Mouse (Mus musculus): ENCODE measurements at regions not wholly inside any gene's neighbourhood (a gene's known extent, or its start where the extent isn't known, plus 50 kb on each side); places are given as distances from the start of the nearest gene placed in this dataset.

DNA sequence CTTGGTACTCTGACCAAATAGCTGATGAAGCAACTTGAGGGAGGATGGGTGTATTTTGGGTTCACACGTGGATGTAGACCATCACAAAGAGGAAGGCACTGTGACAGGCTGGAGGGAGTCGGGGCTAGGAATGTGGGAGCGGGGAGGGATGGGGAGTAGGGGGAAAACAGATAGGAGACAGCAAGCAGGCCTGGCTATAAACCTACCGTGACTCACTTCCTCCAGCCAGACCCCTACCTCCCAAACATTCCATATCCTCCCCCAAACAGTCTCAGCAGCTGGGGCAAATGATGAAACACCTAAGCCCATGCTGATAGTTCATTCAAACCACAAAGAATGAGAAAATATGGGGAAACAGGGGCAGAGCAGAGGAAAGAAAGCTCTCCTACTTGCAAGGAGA lies 91.1 kb upstream of the Sox4 start:
- no peak overlapping the region for H3K27ac ChIP-seq (ENCODE audit: low read depth, low read length)
- WGBS (ENCODE audit: insufficient replicate concordance), result 23% methylated on average over 4 of the region's 4 CpGs
- H3K9me3 ChIP-seq (replicated peaks; ENCODE audit: control insufficient read depth, low read length), result no peaks in the 10 kb centered on the region
- no peaks in the 10 kb centered on the region for H3K36me3 ChIP-seq (ENCODE audit: control insufficient read depth, insufficient read depth, low read length)
- H3K27me3 ChIP-seq (ENCODE audit: control insufficient read depth, insufficient read depth, low read length), result no peaks in the 10 kb centered on the region
- peaks cover 24% of the 10 kb centered on the region for H3K4me1 ChIP-seq (ENCODE audit: control insufficient read depth, insufficient read depth, low read length)
- ATAC-seq (replicated peaks; ENCODE audit: insufficient number of reproducible peaks, low FRiP score, low TSS enrichment), result no peak; the same call in 1 of the 2 replicates
- no peak overlapping the region for H3K4me3 ChIP-seq (ENCODE audit: low read depth, low read length)
- no peak overlapping the region for H3K4me2 ChIP-seq
- H3K9ac ChIP-seq (ENCODE audit: low read depth, low read length), result no peak overlapping the region

DNA sequence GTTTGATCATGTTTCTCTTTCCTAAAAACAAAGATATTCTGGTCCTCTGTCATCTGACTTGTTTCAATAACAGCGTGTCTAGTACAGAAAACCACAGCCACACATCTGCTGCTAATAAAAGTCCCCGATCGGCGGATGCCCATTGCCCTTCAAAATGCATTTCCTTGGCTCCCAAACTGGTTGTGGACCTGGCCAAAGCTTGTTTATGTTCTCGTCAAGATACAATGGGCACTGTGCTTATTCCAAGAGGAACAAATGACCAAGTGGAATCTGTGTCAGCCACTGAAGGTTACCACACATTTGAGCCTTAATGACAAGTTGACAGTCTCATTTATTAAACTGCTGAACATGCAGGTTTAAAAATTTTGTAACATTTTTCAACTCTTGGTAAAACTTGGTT lies 86.8 kb upstream of the Sox4 start:
- no peak for ATAC-seq (replicated peaks; ENCODE audit: insufficient number of reproducible peaks, low FRiP score, low TSS enrichment)
- WGBS (ENCODE audit: insufficient replicate concordance), result 86% methylated on average over 5 of the region's 5 CpGs
- no peak overlapping the region for H3K27ac ChIP-seq (ENCODE audit: low read depth, low read length)
- no peak overlapping the region for H3K4me3 ChIP-seq (ENCODE audit: low read depth, low read length)
- no peaks in the 10 kb centered on the region for H3K27me3 ChIP-seq (ENCODE audit: control insufficient read depth, insufficient read depth, low read length)
- no peak overlapping the region for H3K9ac ChIP-seq (ENCODE audit: low read depth, low read length)
- H3K4me2 ChIP-seq, result no peak overlapping the region
- H3K9me3 ChIP-seq (replicated peaks; ENCODE audit: control insufficient read depth, low read length), result no peaks in the 10 kb centered on the region
- peaks cover 12% of the 10 kb centered on the region for H3K4me1 ChIP-seq (ENCODE audit: control insufficient read depth, insufficient read depth, low read length)
- H3K36me3 ChIP-seq (ENCODE audit: control insufficient read depth, insufficient read depth, low read length), result no peaks in the 10 kb centered on the region

DNA sequence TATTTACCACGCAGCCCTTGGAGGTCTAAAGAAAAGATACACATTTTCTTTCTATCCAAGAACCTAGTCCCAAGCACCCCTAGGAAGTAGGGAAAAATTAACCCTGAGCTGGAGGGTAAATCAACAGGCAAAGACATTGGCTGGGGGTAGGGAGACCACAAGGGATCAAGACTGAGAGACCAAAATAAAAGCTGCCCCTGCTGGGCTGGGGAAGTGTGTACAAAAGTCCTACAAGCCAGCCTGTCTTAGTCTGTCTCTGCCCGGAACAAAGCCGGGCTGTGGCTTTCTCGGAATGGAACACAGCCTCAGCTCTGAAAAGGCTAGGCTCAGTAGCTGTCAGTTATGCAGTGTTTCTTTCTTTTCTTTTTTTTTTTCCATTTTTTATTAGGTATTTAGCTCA lies 81.4 kb upstream of the Sox4 start:
- no peak for ATAC-seq (replicated peaks; ENCODE audit: insufficient number of reproducible peaks, low FRiP score, low TSS enrichment)
- H3K9me3 ChIP-seq (replicated peaks; ENCODE audit: control insufficient read depth, low read length), result no peaks in the 10 kb centered on the region
- 78% methylated on average over 4 of the region's 4 CpGs for WGBS (ENCODE audit: insufficient replicate concordance)

DNA sequence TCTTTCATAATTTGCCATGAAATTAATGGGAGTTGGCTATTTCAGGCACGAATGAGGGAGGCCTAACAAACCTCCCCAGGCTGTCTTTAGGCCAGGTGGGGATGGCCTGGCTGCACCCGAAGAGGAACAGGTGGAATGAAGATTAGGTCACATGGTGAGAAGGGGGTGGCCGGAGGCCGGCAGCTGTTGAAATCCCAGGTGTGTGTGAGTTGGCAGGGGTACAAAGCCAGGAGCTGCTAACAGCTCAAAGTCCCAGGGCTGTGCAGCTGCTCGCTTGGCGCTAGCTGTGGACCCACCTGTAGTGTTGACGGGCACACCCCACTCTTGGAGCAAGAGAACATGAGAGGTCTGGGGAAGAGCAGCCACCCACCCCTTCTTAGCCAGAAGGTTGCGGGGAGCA lies 80.9 kb upstream of the Sox4 start:
- H3K9me3 ChIP-seq (replicated peaks; ENCODE audit: control insufficient read depth, low read length), result no peaks in the 10 kb centered on the region
- no peaks in the 10 kb centered on the region for H3K27me3 ChIP-seq (ENCODE audit: control insufficient read depth, insufficient read depth, low read length)
- no peak overlapping the region for H3K9ac ChIP-seq (ENCODE audit: low read depth, low read length)
- H3K4me2 ChIP-seq, result no peak overlapping the region
- 68% methylated on average over 8 of the region's 8 CpGs for WGBS (ENCODE audit: insufficient replicate concordance)
- no peak overlapping the region for H3K27ac ChIP-seq (ENCODE audit: low read depth, low read length)
- H3K4me1 ChIP-seq (ENCODE audit: control insufficient read depth, insufficient read depth, low read length), result no peaks in the 10 kb centered on the region
- H3K4me3 ChIP-seq (ENCODE audit: low read depth, low read length), result no peak overlapping the region
- ATAC-seq (replicated peaks; ENCODE audit: insufficient number of reproducible peaks, low FRiP score, low TSS enrichment), result no peak
- H3K36me3 ChIP-seq (ENCODE audit: control insufficient read depth, insufficient read depth, low read length), result no peaks in the 10 kb centered on the region

More for the DNA sequence above, 81.4 kb upstream of the Sox4 start:
- no peaks in the 10 kb centered on the region for H3K36me3 ChIP-seq (ENCODE audit: control insufficient read depth, insufficient read depth, low read length)
- no peaks in the 10 kb centered on the region for H3K27me3 ChIP-seq (ENCODE audit: control insufficient read depth, insufficient read depth, low read length)
- no peak overlapping the region for H3K9ac ChIP-seq (ENCODE audit: low read depth, low read length)
- no peaks in the 10 kb centered on the region for H3K4me1 ChIP-seq (ENCODE audit: control insufficient read depth, insufficient read depth, low read length)
- H3K4me2 ChIP-seq, result no peak overlapping the region
- H3K27ac ChIP-seq (ENCODE audit: low read depth, low read length), result no peak overlapping the region
- H3K4me3 ChIP-seq (ENCODE audit: low read depth, low read length), result no peak overlapping the region

DNA sequence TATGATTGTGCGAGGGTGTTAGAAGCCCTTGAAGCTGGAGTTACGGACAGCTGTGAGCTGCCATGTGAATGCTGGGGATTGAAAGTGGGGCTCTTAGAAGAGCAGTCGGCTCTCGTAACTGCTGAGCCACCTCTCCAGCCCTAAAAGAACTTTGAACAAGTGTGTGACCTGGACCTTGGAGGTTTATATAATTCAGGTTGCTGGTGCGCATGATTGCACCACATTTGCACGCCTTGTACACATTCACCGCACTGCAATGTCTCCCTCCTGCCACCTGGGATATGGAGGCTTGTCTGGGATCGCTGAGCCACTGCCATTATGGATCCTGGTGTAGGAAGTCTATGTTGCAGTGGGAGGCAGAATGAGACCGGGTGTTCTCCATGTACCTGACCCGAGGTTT lies 73.6 kb upstream of the Sox4 start:
- no peak for ATAC-seq (replicated peaks; ENCODE audit: insufficient number of reproducible peaks, low FRiP score, low TSS enrichment)
- no peak overlapping the region for H3K27ac ChIP-seq (ENCODE audit: low read depth, low read length)
- no peak overlapping the region for H3K4me2 ChIP-seq
- H3K4me1 ChIP-seq (ENCODE audit: control insufficient read depth, insufficient read depth, low read length), result no peaks in the 10 kb centered on the region
- H3K4me3 ChIP-seq (ENCODE audit: low read depth, low read length), result no peak overlapping the region
- no peaks in the 10 kb centered on the region for H3K36me3 ChIP-seq (ENCODE audit: control insufficient read depth, insufficient read depth, low read length)
- no peaks in the 10 kb centered on the region for H3K27me3 ChIP-seq (ENCODE audit: control insufficient read depth, insufficient read depth, low read length)
- 88% methylated on average over 10 of the region's 10 CpGs for WGBS (ENCODE audit: insufficient replicate concordance)
- H3K9me3 ChIP-seq (replicated peaks; ENCODE audit: control insufficient read depth, low read length), result no peaks in the 10 kb centered on the region
- H3K9ac ChIP-seq (ENCODE audit: low read depth, low read length), result no peak overlapping the region

DNA sequence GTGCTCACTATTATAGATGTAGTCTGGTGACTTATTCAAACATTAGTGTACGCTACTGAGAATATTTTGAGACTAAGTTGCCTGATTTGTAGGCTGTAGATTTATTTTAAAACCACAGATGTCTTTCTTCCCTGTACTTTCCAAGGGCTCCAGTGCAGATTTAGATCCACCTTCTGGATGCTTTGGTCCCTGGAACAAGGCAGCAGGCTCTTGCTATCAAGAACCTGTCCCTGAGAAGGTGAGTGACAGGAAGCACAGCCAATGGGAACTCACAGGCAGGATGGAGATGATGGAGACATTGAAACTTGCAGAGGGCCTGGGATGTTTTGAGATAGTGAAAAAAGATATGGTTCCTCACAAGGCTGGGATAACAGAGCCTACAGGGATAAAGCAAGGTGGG lies 70.0 kb upstream of the Sox4 start:
- H3K9ac ChIP-seq (ENCODE audit: low read depth, low read length), result no peak overlapping the region
- no peak overlapping the region for H3K27ac ChIP-seq (ENCODE audit: low read depth, low read length)
- H3K4me3 ChIP-seq (ENCODE audit: low read depth, low read length), result no peak overlapping the region
- WGBS (ENCODE audit: insufficient replicate concordance), result 91% methylated on average over 1 of the region's 1 CpGs
- H3K4me1 ChIP-seq (ENCODE audit: control insufficient read depth, insufficient read depth, low read length), result no peaks in the 10 kb centered on the region
- no peaks in the 10 kb centered on the region for H3K9me3 ChIP-seq (replicated peaks; ENCODE audit: control insufficient read depth, low read length)
- no peak for ATAC-seq (replicated peaks; ENCODE audit: insufficient number of reproducible peaks, low FRiP score, low TSS enrichment)
- no peak overlapping the region for H3K4me2 ChIP-seq
- no peaks in the 10 kb centered on the region for H3K27me3 ChIP-seq (ENCODE audit: control insufficient read depth, insufficient read depth, low read length)
- no peaks in the 10 kb centered on the region for H3K36me3 ChIP-seq (ENCODE audit: control insufficient read depth, insufficient read depth, low read length)

DNA sequence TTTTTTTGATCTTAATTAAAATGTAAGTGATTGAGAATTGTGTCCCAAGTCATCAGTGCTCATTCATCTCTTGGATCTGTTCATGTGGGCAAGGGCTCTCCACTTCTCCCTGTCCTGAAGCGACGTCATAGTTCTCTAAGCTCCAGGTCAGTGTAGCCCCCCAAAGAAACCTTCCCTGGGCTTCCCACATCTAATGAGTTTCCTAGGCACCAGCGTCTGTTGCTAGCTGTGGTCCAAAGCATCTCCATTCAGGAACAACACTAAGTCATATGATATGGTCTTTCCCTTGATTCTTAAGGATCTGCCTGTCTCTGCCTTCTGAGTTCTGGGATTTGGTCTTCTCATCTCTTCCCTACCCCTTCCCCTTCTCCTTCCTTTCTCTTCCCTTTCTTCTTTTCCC lies 66.3 kb upstream of the Sox4 start:
- Histone ChIP-seq H3K4me3 (ENCODE audit: low read depth, low read length) (no peak overlapping the region), H3K4me2 (no peak overlapping the region), H3K9ac (ENCODE audit: low read depth, low read length) (no peak overlapping the region), H3K36me3 (ENCODE audit: control insufficient read depth, insufficient read depth, low read length) (no peaks in the 10 kb centered on the region), H3K9me3 (replicated peaks; ENCODE audit: control insufficient read depth, low read length) (no peaks in the 10 kb centered on the region), H3K4me1 (ENCODE audit: control insufficient read depth, insufficient read depth, low read length) (0 out of 2 replicates have a peak, but pooled peaks cover 3% of the 10 kb centered on the region), H3K27me3 (ENCODE audit: control insufficient read depth, insufficient read depth, low read length) (no peaks in the 10 kb centered on the region), H3K27ac (ENCODE audit: low read depth, low read length) (no peak overlapping the region)
- WGBS (ENCODE audit: insufficient replicate concordance), result 91% methylated on average over 3 of the region's 3 CpGs
- ATAC-seq (replicated peaks; ENCODE audit: insufficient number of reproducible peaks, low FRiP score, low TSS enrichment), result no peak

DNA sequence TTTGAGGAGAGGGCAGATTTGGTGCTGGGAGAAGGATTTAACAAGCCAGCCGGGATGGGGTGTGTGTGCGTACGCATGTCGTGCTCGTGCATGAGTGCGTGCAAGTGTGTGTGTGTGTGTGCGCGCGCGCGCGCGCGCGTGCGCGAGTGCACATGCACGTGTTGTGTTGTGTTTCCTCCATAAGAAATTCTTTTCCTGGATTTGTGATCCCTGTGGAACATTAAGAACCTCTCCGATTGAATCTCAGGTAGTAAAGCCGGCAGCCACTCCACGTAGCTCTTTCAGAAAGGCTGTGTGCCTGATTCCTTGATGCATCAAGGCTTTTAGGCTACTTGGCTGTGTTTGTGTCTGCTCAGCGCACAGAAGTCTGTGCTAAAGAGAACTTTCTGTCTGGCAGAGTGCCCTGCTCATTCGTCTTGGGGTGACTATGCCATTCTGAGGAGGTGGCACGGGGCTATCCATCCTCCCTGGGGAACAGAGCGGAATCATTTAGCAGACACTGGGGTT lies 62.7 kb upstream of the Sox4 start:
- Histone ChIP-seq H3K9me3 (replicated peaks; ENCODE audit: control insufficient read depth, low read length) (no peaks in the 10 kb centered on the region), H3K9ac (ENCODE audit: low read depth, low read length) (no peak overlapping the region), H3K4me1 (ENCODE audit: control insufficient read depth, insufficient read depth, low read length) (0 out of 2 replicates have a peak, but pooled peaks cover 6% of the 10 kb centered on the region), H3K4me3 (ENCODE audit: low read depth, low read length) (no peak overlapping the region), H3K36me3 (ENCODE audit: control insufficient read depth, insufficient read depth, low read length) (no peaks in the 10 kb centered on the region), H3K27me3 (ENCODE audit: control insufficient read depth, insufficient read depth, low read length) (no peaks in the 10 kb centered on the region), H3K4me2 (no peak overlapping the region), H3K27ac (ENCODE audit: low read depth, low read length) (no peak overlapping the region)
- ATAC-seq (replicated peaks; ENCODE audit: insufficient number of reproducible peaks, low FRiP score, low TSS enrichment), result no peak
- WGBS (ENCODE audit: insufficient replicate concordance), result 90% methylated on average over 25 of the region's 25 CpGs

DNA sequence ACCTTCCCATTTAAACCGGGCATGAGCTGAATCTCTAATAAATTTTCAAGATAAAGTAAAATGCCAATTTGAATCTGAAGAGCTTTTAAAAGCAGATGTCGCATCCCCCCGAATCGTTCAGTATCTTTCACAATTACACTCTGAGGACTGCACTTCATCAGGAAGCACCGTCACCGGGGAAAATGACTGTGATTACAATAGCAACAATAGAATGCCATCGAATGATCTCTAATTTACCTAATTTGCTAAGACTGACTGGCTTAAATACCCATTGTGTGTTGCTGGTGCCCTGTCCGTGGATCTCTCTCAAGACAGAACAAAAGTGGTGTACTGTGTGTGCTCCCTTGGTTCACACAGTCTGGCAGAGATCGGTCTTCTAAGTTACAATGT lies 62.1 kb upstream of the Sox4 start:
- no peaks in the 10 kb centered on the region for H3K9me3 ChIP-seq (replicated peaks; ENCODE audit: control insufficient read depth, low read length)
- no peak overlapping the region for H3K4me3 ChIP-seq (ENCODE audit: low read depth, low read length)
- H3K4me2 ChIP-seq, result no peak overlapping the region
- WGBS (ENCODE audit: insufficient replicate concordance), result 72% methylated on average over 9 of the region's 9 CpGs
- no peak for ATAC-seq (replicated peaks; ENCODE audit: insufficient number of reproducible peaks, low FRiP score, low TSS enrichment)
- H3K27me3 ChIP-seq (ENCODE audit: control insufficient read depth, insufficient read depth, low read length), result no peaks in the 10 kb centered on the region
- H3K36me3 ChIP-seq (ENCODE audit: control insufficient read depth, insufficient read depth, low read length), result no peaks in the 10 kb centered on the region
- H3K9ac ChIP-seq (ENCODE audit: low read depth, low read length), result no peak overlapping the region
- H3K4me1 ChIP-seq (ENCODE audit: control insufficient read depth, insufficient read depth, low read length), result 0 out of 2 replicates have a peak, but pooled peaks cover 6% of the 10 kb centered on the region
- H3K27ac ChIP-seq (ENCODE audit: low read depth, low read length), result no peak overlapping the region

Measured in heart, embryonic 11.5 days (tissue).